Mouse (Mus musculus) intestine, embryonic 16.5 days (tissue): ENCODE data around the gene Gm5930. TPM values are rescaled to one million over a fixed set of nuclear protein-coding genes. Genes with fewer than 3 reads are reported as not detected.
"Not testable (repeated sequence)": the region's sequence is repeated elsewhere in the genome, so short reads cannot be mapped to it uniquely, and the experiment has no call there.

Source experiments
- ATAC-seq: fragments of 200-750 bp; cut with Nextera tagmentation; 2 replicates; pipeline ENCODE4 v1.8.0; 2017; ENCODE audit warnings: moderate TSS enrichment, moderate library complexity
- H3K27ac ChIP-seq: fragments of 300-500 bp; sonication (generic); 2 replicates; pipeline ENCODE4 v1.5.1; 2014; ENCODE audit warnings: mild to moderate bottlenecking, low read length
- H3K27me3 ChIP-seq: fragments of 300-500 bp; sonication (generic); replicated peaks from 2 replicates; pipeline ENCODE4 v1.6.1; 2014; ENCODE audit warnings: low read length, control low read depth, mixed read lengths; ENCODE audit not compliant: control insufficient read depth, insufficient read depth
- H3K36me3 ChIP-seq: fragments of 300-500 bp; sonication (generic); 2 replicates; pipeline ENCODE4 v1.6.1; 2014; ENCODE audit warnings: low read length, control low read depth; ENCODE audit not compliant: control insufficient read depth, insufficient read depth
- H3K4me1 ChIP-seq: fragments of 300-500 bp; sonication (generic); 2 replicates; pipeline ENCODE4 v1.6.1; 2014; ENCODE audit warnings: low read length, control low read depth, mixed read lengths; ENCODE audit not compliant: control insufficient read depth, insufficient read depth
- H3K4me2 ChIP-seq: fragments of 300-500 bp; sonication (generic); 2 replicates; pipeline ENCODE4 v1.6.1; 2014; ENCODE audit warnings: low read depth, low read length, control low read depth
- H3K4me3 ChIP-seq: fragments of 300-500 bp; sonication (generic); 2 replicates; pipeline ENCODE4 v1.5.1; 2014; ENCODE audit warnings: mild to moderate bottlenecking, low read length
- H3K9ac ChIP-seq: fragments of 300-500 bp; sonication (generic); 2 replicates; pipeline ENCODE4 v1.6.1; 2014; ENCODE audit warnings: low read depth, low read length
- H3K9me3 ChIP-seq: fragments of 300-500 bp; sonication (generic); 2 replicates; pipeline ENCODE4 v1.6.1; 2016; ENCODE audit warnings: low read length, control low read depth; ENCODE audit not compliant: control insufficient read depth
- WGBS: fragments of 180-500 bp; shearing (Covaris S2); extraction: QIAGEN DNeasy Blood & Tissue Kit; methylation state at CpG from one replicate; pipeline ENCODE4 v1.1.7; 2014; 5-methylcytosine and 5-hydroxymethylcytosine counted together
- polyA plus RNA-seq: library from polyadenylated mRNA; unstranded; fragments of >200 nt; fragmentation: Nextera tagmentation; extraction: Ambion mirVana; gene quantifications from 2 replicates; pipeline ENCODE4 v1.2.1, GENCODE M21; 2015

Gm5930 gene
- polyA plus RNA-seq: not detected in 2 replicates

DNA sequence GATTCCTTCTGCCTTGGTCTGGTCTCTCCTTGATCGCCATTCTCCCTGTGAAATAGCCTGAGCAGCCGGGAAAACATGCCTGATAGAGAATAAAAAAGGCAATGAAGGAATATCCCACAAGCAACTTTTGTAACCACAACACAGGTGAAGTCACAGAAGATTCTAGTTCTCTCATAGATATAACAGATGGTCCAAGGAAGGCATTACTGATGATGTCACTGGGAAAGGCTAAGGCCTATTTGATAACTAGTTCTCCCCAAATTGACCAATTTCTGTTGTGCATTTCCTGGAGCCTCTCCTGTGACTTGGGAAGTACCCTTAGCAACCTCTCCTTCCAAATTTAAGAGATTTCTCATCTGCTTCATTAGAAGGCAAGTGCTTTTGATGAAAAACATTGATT, at the start of gene Gm5930:
TSS of gene Gm5930 (minus strand) at position 101 of the 400 bp plus-strand sequence.
- H3K36me3 ChIP-seq, H3K9ac ChIP-seq, H3K4me1 ChIP-seq, ATAC-seq, H3K4me3 ChIP-seq, H3K27ac ChIP-seq, H3K4me2 ChIP-seq, H3K27me3 ChIP-seq, H3K9me3 ChIP-seq: not testable (repeated sequence)
- WGBS: no CpG with 5 or more reads among the region's 2 CpGs

DNA sequence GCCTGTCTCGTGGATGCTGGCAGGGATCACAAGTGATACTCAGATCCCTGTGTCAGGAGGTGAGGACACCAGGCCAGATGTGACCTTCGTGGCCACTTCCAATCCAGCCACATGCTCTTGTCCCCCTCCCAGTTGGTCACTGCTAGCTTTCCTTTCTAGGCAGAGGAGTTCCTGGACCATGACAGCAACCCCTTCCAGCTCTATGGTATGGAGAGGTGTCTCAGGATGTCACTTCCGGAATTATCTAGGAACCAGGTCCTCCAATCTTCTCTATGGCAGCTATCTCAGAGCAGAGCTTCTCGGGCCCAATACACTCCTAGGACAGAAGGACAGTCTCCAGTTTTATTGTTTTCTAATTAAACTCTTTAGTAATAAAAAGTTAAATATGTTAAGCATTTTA, 45.8 kb upstream of the Gm5930 start:
- not testable (repeated sequence) for H3K36me3 ChIP-seq, H3K27me3 ChIP-seq, H3K27ac ChIP-seq, H3K4me2 ChIP-seq, H3K9me3 ChIP-seq, H3K9ac ChIP-seq, H3K4me3 ChIP-seq, ATAC-seq, H3K4me1 ChIP-seq
- 82% methylated on average over 4 of the region's 4 CpGs for WGBS

DNA sequence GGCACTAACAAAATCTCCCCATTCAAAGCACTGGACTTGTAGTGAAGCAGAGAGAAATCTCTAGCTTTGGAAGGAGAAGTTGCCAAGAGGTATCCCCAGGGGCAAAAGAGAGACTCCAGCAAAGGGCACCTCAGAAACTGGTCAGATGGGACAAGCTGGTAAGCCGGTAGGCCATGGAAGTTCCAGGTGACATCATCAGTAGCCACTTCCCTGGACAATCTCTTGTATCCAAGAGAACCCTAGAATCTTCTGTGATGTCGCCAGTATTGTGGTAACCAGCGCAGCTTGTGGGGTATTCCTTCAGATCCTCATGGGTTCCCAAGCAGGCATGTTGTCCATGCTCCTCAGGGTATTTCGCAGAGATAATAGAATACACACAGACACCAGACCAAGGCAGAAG, 26.7 kb upstream of the Gm5930 start, which contains the start of gene Gm8229:
TSS of gene Gm8229 (plus strand) at position 301 of the 400 bp plus-strand sequence.
- not testable (repeated sequence) for ATAC-seq, H3K27me3 ChIP-seq, H3K27ac ChIP-seq, H3K9me3 ChIP-seq, H3K9ac ChIP-seq, H3K4me2 ChIP-seq, H3K36me3 ChIP-seq, H3K4me1 ChIP-seq, H3K4me3 ChIP-seq
- WGBS: 91% methylated on average over 4 of the region's 4 CpGs

DNA sequence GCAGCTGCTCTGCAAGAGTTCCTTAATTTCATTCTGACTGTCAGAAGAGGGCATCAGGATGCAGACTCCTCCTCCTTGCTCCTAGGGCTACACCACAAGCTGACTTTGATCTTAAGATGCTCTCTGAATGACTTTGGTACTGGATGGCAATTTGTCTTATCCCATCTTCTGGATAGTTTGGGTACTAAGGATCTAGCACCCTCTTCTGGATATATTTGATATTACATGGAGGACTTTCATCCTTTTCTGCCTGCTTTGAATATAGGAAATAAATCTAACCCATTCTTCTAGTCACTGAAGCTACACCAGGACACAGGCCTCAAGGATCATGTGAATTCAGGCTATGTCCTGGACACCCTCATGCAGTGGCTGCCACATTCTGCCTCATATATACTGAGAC, 23.9 kb upstream of the Gm5930 start:
- H3K4me3 ChIP-seq, H3K9me3 ChIP-seq, H3K27ac ChIP-seq, H3K36me3 ChIP-seq, ATAC-seq, H3K4me2 ChIP-seq, H3K4me1 ChIP-seq, H3K27me3 ChIP-seq, H3K9ac ChIP-seq: not testable (repeated sequence)

DNA sequence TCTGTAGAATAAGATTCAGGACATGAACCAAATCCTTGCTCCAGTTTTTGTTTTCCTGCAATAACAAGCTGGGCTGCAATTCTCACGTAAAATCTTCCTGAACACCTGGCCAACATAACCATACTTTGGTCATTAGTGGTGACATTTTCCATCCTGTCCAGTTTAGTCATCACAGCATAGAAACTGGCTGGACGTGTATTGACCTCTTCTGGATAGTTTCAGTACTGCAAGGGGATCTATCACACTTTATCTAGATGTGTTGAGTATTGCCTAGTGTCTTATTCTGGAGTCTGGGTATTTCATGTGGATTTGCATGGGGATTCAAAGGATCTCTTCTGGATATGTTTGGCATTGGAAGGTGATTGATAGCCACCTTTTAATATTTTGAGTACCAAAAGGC, 23.0 kb upstream of the Gm5930 start:
- not testable (repeated sequence) for H3K4me3 ChIP-seq, H3K27ac ChIP-seq, H3K36me3 ChIP-seq, H3K27me3 ChIP-seq, H3K4me2 ChIP-seq, H3K9ac ChIP-seq, ATAC-seq, H3K4me1 ChIP-seq, H3K9me3 ChIP-seq
- WGBS: 18% methylated on average over 1 of the region's 2 CpGs

DNA sequence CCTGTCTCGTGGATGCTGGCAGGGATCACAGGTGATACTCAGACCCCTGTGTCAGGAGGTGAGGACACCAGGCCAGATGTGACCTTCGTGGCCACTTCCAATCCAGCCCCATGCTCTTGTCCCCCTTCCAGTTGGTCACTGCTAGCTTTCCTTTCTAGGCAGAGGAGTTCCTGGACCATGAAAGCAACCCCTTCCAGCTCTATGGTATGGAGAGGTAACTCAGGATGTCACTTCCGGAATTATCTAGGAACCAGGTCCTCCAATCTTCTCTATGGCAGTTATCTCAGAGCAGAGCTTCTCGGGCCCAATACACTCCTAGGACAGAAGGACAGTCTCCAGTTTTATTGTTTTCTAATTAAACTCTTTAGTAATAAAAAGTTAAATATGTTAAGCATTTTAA, 26.3 kb downstream of the Gm5930 start:
- H3K4me1 ChIP-seq, H3K36me3 ChIP-seq, H3K4me3 ChIP-seq, ATAC-seq, H3K4me2 ChIP-seq, H3K9me3 ChIP-seq, H3K9ac ChIP-seq, H3K27ac ChIP-seq, H3K27me3 ChIP-seq: not testable (repeated sequence)
- 76% methylated on average over 4 of the region's 4 CpGs for WGBS

DNA sequence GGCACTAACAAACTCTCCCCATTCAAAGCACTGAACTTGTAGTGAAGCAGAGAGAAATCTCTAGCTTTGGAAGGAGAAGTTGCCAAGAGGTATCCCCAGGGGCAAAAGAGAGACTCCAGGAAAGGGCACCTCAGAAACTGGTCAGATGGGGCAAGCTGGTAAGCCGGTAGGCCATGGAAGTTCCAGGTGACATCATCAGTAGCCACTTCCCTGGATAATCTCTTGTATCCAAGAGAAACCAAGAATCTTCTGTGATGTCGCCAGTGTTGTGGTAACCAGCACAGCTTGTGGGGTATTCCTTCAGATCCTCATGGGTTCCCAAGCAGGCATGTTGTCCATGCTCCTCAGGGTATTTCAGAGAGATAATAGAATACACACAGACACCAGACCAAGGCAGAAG, 53.1 kb downstream of the Gm5930 start, which contains the start of gene Gm8220:
TSS of gene Gm8220 (plus strand) at position 301 of the 400 bp plus-strand sequence.
- H3K4me1 ChIP-seq, ATAC-seq, H3K36me3 ChIP-seq, H3K9me3 ChIP-seq, H3K4me3 ChIP-seq, H3K27ac ChIP-seq, H3K27me3 ChIP-seq, H3K9ac ChIP-seq, H3K4me2 ChIP-seq: not testable (repeated sequence)
- WGBS: 91% methylated on average over 2 of the region's 2 CpGs

Other genes starting within 250 kb of the Gm5930 start
- gene Ear2, start 235.9 kb downstream of the Gm5930 start, polyA plus RNA-seq: 0.71 and 0.86 TPM in 2 replicates
- not detected in 2 replicates for gene Gm3327, start 214.7 kb downstream of the Gm5930 start, polyA plus RNA-seq
- not detected in 2 replicates for gene Gm8212, start 140.9 kb downstream of the Gm5930 start, polyA plus RNA-seq
- gene 4930503E14Rik, start 125.3 kb downstream of the Gm5930 start, polyA plus RNA-seq: not detected in 2 replicates
- not detected in 2 replicates for gene Gm8220, start 53.0 kb downstream of the Gm5930 start, polyA plus RNA-seq
- gene Gm8229, start 26.8 kb upstream of the Gm5930 start, polyA plus RNA-seq: not detected in 2 replicates
- not detected in 2 replicates for gene Gm3371, start 72.1 kb upstream of the Gm5930 start, polyA plus RNA-seq
- not detected in 2 replicates for gene Gm8232, start 95.1 kb upstream of the Gm5930 start, polyA plus RNA-seq
- not detected in 2 replicates for gene BC061237, start 153.9 kb upstream of the Gm5930 start, polyA plus RNA-seq
- not detected in 2 replicates for gene Gm17093, start 179.7 kb upstream of the Gm5930 start, polyA plus RNA-seq
- gene Gm8247, start 244.6 kb upstream of the Gm5930 start, polyA plus RNA-seq: not detected in 2 replicates